Mouse (Mus musculus) liver, embryonic 13.5 days (tissue): ENCODE results near the gene Olfr481. TPM values are rescaled to one million over a fixed set of nuclear protein-coding genes. Genes with fewer than 3 reads are reported as not detected.

ENCODE experiments used
- ATAC-seq: fragments of 200-750 bp; cut with Nextera tagmentation; 2 replicates; pipeline ENCODE4 v1.8.0; 2017; ENCODE audit warnings: low read depth, mild to moderate bottlenecking, moderate number of reproducible peaks, moderate library complexity
- DNase-seq: peaks from one replicate; pipeline ENCODE4 v3.0.0; 2022
- H3K27ac ChIP-seq: fragments of 300-500 bp; sonication (generic); 2 replicates; pipeline ENCODE4 v1.5.1; 2015; ENCODE audit warnings: moderate library complexity, mild to moderate bottlenecking, inconsistent platforms
- H3K27me3 ChIP-seq: fragments of 300-500 bp; sonication (generic); 2 replicates; pipeline ENCODE4 v1.6.1; 2015; ENCODE audit warnings: mild to moderate bottlenecking, inconsistent platforms
- H3K36me3 ChIP-seq: fragments of 300-500 bp; sonication (generic); 2 replicates; pipeline ENCODE4 v1.6.1; 2015; ENCODE audit warnings: mild to moderate bottlenecking, inconsistent platforms
- H3K4me1 ChIP-seq: fragments of 300-500 bp; sonication (generic); replicated peaks from 2 replicates; pipeline ENCODE4 v1.6.1; 2015; ENCODE audit warnings: inconsistent platforms
- H3K4me2 ChIP-seq: fragments of 300-500 bp; sonication (generic); 2 replicates; pipeline ENCODE4 v1.6.1; 2015; ENCODE audit warnings: inconsistent platforms, mild to moderate bottlenecking, moderate library complexity
- H3K4me3 ChIP-seq: fragments of 300-500 bp; sonication (generic); replicated peaks from 2 replicates; pipeline ENCODE4 v1.5.1; 2015; ENCODE audit warnings: mild to moderate bottlenecking, inconsistent platforms
- H3K9ac ChIP-seq: fragments of 300-500 bp; sonication (generic); 2 replicates; pipeline ENCODE4 v1.6.1; 2015; ENCODE audit warnings: mild to moderate bottlenecking, inconsistent platforms
- H3K9me3 ChIP-seq: fragments of 300-500 bp; sonication (generic); replicated peaks from 2 replicates; pipeline ENCODE4 v1.6.1; 2016; ENCODE audit warnings: inconsistent platforms
- WGBS: fragments of 180-500 bp; shearing (Covaris S2); methylation state at CpG from one replicate; pipeline ENCODE4 v1.1.7; 2015; ENCODE audit not compliant: insufficient replicate concordance; 5-methylcytosine and 5-hydroxymethylcytosine counted together
- polyA plus RNA-seq: library from polyadenylated mRNA; unstranded; fragments of >200 nt; fragmentation: Nextera tagmentation; extraction: Ambion mirVana; gene quantifications from 2 replicates; pipeline ENCODE4 v1.2.1, GENCODE M21; 2015

The Olfr481 gene
- not detected in 2 replicates for polyA plus RNA-seq

GRCm38 (mm10) chr7:108079555-108079954 is at the start of gene Olfr481:
TSS of gene Olfr481 (plus strand) at chr7:108079855.
- Histone ChIP-seq H3K4me1 (no peaks in the 10 kb centered on the region), H3K9ac (no peak within 1 kb of the TSS), H3K9me3 (no peaks in the 10 kb centered on the region), H3K4me2 (no peak within 1 kb of the TSS), H3K4me3 (no peak within 1 kb of the TSS), H3K27ac (no peak within 1 kb of the TSS), H3K27me3 (no peaks in the 10 kb centered on the region), H3K36me3 (no peaks in the 10 kb centered on the region)
- ATAC-seq (no peak), DNase-seq (no peak)

- no peak for DNase-seq
- Histone ChIP-seq H3K9me3 (0 out of 2 replicates have a peak, but pooled peaks cover 2% of the 10 kb centered on the region), H3K27me3 (no peaks in the 10 kb centered on the region), H3K4me2 (no peak within 1 kb of the TSS), H3K4me3 (no peak within 1 kb of the TSS), H3K27ac (no peak within 1 kb of the TSS), H3K9ac (no peak within 1 kb of the TSS), H3K4me1 (no peaks in the 10 kb centered on the region), H3K36me3 (no peaks in the 10 kb centered on the region)
- ATAC-seq = no peak
- 56% methylated on average over 3 of the region's 3 CpGs for WGBS
These were observed 45.8 kb upstream of the Olfr481 start, which contains the start of gene Olfr478 for GRCm38 (mm10) chr7:108033889-108034288. TSS of gene Olfr478 (minus strand) at chr7:108033989.

GRCm38 (mm10) chr7:108050393-108050792 is 29.3 kb upstream of the Olfr481 start, which contains the start of gene Olfr479:
TSS of gene Olfr479 (plus strand) at chr7:108050693.
- Histone ChIP-seq H3K4me2 (no peak within 1 kb of the TSS), H3K4me1 (no peaks in the 10 kb centered on the region), H3K27me3 (no peaks in the 10 kb centered on the region), H3K4me3 (no peak within 1 kb of the TSS), H3K9ac (no peak within 1 kb of the TSS), H3K36me3 (no peaks in the 10 kb centered on the region), H3K9me3 (no peaks in the 10 kb centered on the region), H3K27ac (no peak within 1 kb of the TSS)
- DNase-seq = no peak
- 55% methylated on average over 2 of the region's 2 CpGs for WGBS
- no peak for ATAC-seq

- ATAC-seq (no peak), DNase-seq (no peak)
- WGBS = 58% methylated on average over 1 of the region's 1 CpGs
These were observed 12.4 kb upstream of the Olfr481 start, which contains the start of gene Olfr480 for GRCm38 (mm10) chr7:108067246-108067645. TSS of gene Olfr480 (minus strand) at chr7:108067346.

GRCm38 (mm10) chr7:108097486-108097885 is 17.8 kb downstream of the Olfr481 start, which contains the start of gene Olfr482:
TSS of gene Olfr482 (minus strand) at chr7:108097586.
- no peak for ATAC-seq
- no peak within 1 kb of the TSS for H3K4me3 ChIP-seq

More at GRCm38 (mm10) chr7:108067246-108067645, 12.4 kb upstream of the Olfr481 start, which contains the start of gene Olfr480:
- Histone ChIP-seq H3K9ac (no peak within 1 kb of the TSS), H3K4me3 (no peak within 1 kb of the TSS), H3K36me3 (no peaks in the 10 kb centered on the region), H3K4me1 (no peaks in the 10 kb centered on the region), H3K27me3 (no peaks in the 10 kb centered on the region), H3K27ac (no peak within 1 kb of the TSS), H3K4me2 (no peak within 1 kb of the TSS), H3K9me3 (no peaks in the 10 kb centered on the region)

GRCm38 (mm10) chr7:108100549-108100948 is 20.9 kb downstream of the Olfr481 start, which contains the start of gene Olfr483:
TSS of gene Olfr483 (plus strand) at chr7:108100849.
- Histone ChIP-seq H3K27ac (no peak within 1 kb of the TSS), H3K36me3 (no peaks in the 10 kb centered on the region)
- 64% methylated on average over 1 of the region's 1 CpGs for WGBS

More at GRCm38 (mm10) chr7:108097486-108097885, 17.8 kb downstream of the Olfr481 start, which contains the start of gene Olfr482:
- Histone ChIP-seq H3K27ac (no peak within 1 kb of the TSS), H3K27me3 (no peaks in the 10 kb centered on the region), H3K4me1 (no peaks in the 10 kb centered on the region), H3K9me3 (no peaks in the 10 kb centered on the region), H3K36me3 (no peaks in the 10 kb centered on the region), H3K4me2 (no peak within 1 kb of the TSS), H3K9ac (no peak within 1 kb of the TSS)
- DNase-seq = no peak
- WGBS = 55% methylated on average over 1 of the region's 1 CpGs

GRCm38 (mm10) chr7:108120681-108121080 is 41.0 kb downstream of the Olfr481 start:
- DNase-seq (no peak), ATAC-seq (no peak)
- Histone ChIP-seq H3K27ac (no peak overlapping the region), H3K4me1 (no peaks in the 10 kb centered on the region), H3K27me3 (no peaks in the 10 kb centered on the region), H3K36me3 (no peaks in the 10 kb centered on the region), H3K9ac (no peak overlapping the region), H3K4me2 (no peak overlapping the region), H3K9me3 (no peaks in the 10 kb centered on the region), H3K4me3 (no peak overlapping the region)
- WGBS = 25% methylated on average over 1 of the region's 1 CpGs

More at GRCm38 (mm10) chr7:108100549-108100948, 20.9 kb downstream of the Olfr481 start, which contains the start of gene Olfr483:
- Histone ChIP-seq H3K27me3 (no peaks in the 10 kb centered on the region), H3K9ac (no peak within 1 kb of the TSS), H3K9me3 (no peaks in the 10 kb centered on the region), H3K4me1 (no peaks in the 10 kb centered on the region), H3K4me3 (no peak within 1 kb of the TSS), H3K4me2 (no peak within 1 kb of the TSS)
- ATAC-seq = no peak
- DNase-seq = no peak

GRCm38 (mm10) chr7:108121416-108121815 is 41.8 kb downstream of the Olfr481 start:
- H3K4me1 ChIP-seq = no peaks in the 10 kb centered on the region
- no peaks in the 10 kb centered on the region for H3K9me3 ChIP-seq
- no peak overlapping the region for H3K9ac ChIP-seq
- WGBS = 37% methylated on average over 1 of the region's 1 CpGs
- no peak overlapping the region for H3K27ac ChIP-seq
- H3K27me3 ChIP-seq = no peaks in the 10 kb centered on the region
- no peaks in the 10 kb centered on the region for H3K36me3 ChIP-seq
- DNase-seq (no peak), ATAC-seq (no peak)
- no peak overlapping the region for H3K4me3 ChIP-seq
- no peak overlapping the region for H3K4me2 ChIP-seq

- Histone ChIP-seq H3K9me3 (no peaks in the 10 kb centered on the region), H3K4me2 (no peak within 1 kb of the TSS), H3K27me3 (no peaks in the 10 kb centered on the region), H3K27ac (no peak within 1 kb of the TSS), H3K9ac (no peak within 1 kb of the TSS), H3K4me3 (no peak within 1 kb of the TSS), H3K4me1 (no peaks in the 10 kb centered on the region), H3K36me3 (no peaks in the 10 kb centered on the region)
- DNase-seq (no peak), ATAC-seq (no peak)
These were observed 47.7 kb downstream of the Olfr481 start, which contains the start of gene Olfr484 for GRCm38 (mm10) chr7:108127349-108127748. TSS of gene Olfr484 (minus strand) at chr7:108127449.

Other genes with a start within 250 kb of the Olfr481 start
- not detected in 2 replicates for gene Olfr470, start 232.4 kb upstream of the Olfr481 start, polyA plus RNA-seq
- not detected in 2 replicates for gene Olfr472, start 182.0 kb upstream of the Olfr481 start, polyA plus RNA-seq
- gene Olfr473, start 149.4 kb upstream of the Olfr481 start, polyA plus RNA-seq = not detected in 2 replicates
- not detected in 2 replicates for gene Olfr474, start 125.2 kb upstream of the Olfr481 start, polyA plus RNA-seq
- not detected in 2 replicates for gene Olfr476, start 115.1 kb upstream of the Olfr481 start, polyA plus RNA-seq
- not detected in 2 replicates for gene Olfr477, start 93.2 kb upstream of the Olfr481 start, polyA plus RNA-seq
- gene Olfr478, start 45.9 kb upstream of the Olfr481 start, polyA plus RNA-seq = not detected in 2 replicates
- not detected in 2 replicates for gene Olfr479, start 29.2 kb upstream of the Olfr481 start, polyA plus RNA-seq
- gene Olfr480, start 12.5 kb upstream of the Olfr481 start, polyA plus RNA-seq = not detected in 2 replicates
- 0.06 TPM in 1 of 2 replicates, not detected in the other for gene Olfr482, start 17.7 kb downstream of the Olfr481 start, polyA plus RNA-seq
- not detected in 2 replicates for gene Olfr483, start 21.0 kb downstream of the Olfr481 start, polyA plus RNA-seq
- gene Olfr484, start 47.6 kb downstream of the Olfr481 start, polyA plus RNA-seq = not detected in 2 replicates
- gene Olfr485, start 80.0 kb downstream of the Olfr481 start, polyA plus RNA-seq = not detected in 2 replicates
- gene Olfr486, start 92.9 kb downstream of the Olfr481 start, polyA plus RNA-seq = not detected in 2 replicates
- gene Olfr487, start 134.8 kb downstream of the Olfr481 start, polyA plus RNA-seq = not detected in 2 replicates
- gene Olfr488, start 178.5 kb downstream of the Olfr481 start, polyA plus RNA-seq = not detected in 2 replicates
- gene Olfr490, start 209.1 kb downstream of the Olfr481 start, polyA plus RNA-seq = not detected in 2 replicates
- gene Olfr491, start 233.6 kb downstream of the Olfr481 start, polyA plus RNA-seq = not detected in 2 replicates
- gene Olfr492, start 243.8 kb downstream of the Olfr481 start, polyA plus RNA-seq = not detected in 2 replicates